Mouse (Mus musculus) neutrophil, adult 65 days (primary cell): ENCODE results near the gene Dap. TPM values are rescaled to one million over a fixed set of nuclear protein-coding genes. Genes with fewer than 3 reads are reported as not detected.

Source experiments
- total RNA-seq: library from RNA; stranded (reverse); gene quantifications from 2 replicates; pipeline ENCODE4 v1.2.4, GENCODE M21; 2023

Gene Dap
- total RNA-seq = 61.1 and 65.3 TPM in 2 replicates

GRCm38 (mm10) chr15:31224135-31224761 is at the start of gene Dap:
Dap (plus strand) TSS chr15:31224314.

Other genes with a start within 250 kb of the Dap start
- gene Ankrd33b, start 143.4 kb downstream of the Dap start, total RNA-seq = 77.5 and 119 TPM in 2 replicates
- 1.0 and 1.4 TPM in 2 replicates for gene Ropn1l, start 229.4 kb downstream of the Dap start, total RNA-seq